Mouse (Mus musculus) limb, embryonic 14.5 days (tissue): ENCODE results near the gene H60b. TPM values are rescaled to one million over a fixed set of nuclear protein-coding genes. Genes with fewer than 3 reads are reported as not detected.
"Not testable (repeated sequence)": the region's sequence is repeated elsewhere in the genome, so short reads cannot be mapped to it uniquely, and the experiment has no call there.

Source experiments
- ATAC-seq: fragments of 200-750 bp; cut with Nextera tagmentation; 2 replicates; pipeline ENCODE4 v1.8.0; 2017; ENCODE audit warnings: low read depth, moderate number of reproducible peaks, moderate TSS enrichment; ENCODE audit not compliant: low FRiP score
- DNase-seq: peaks from one replicate; pipeline ENCODE4 v3.0.0-alpha.2; 2015; ENCODE audit warnings: low spot score
- H3K27ac ChIP-seq: fragments of 300-500 bp; sonication (generic); replicated peaks from 2 replicates; pipeline ENCODE4 v1.5.1; 2014; ENCODE audit warnings: low read depth, mild to moderate bottlenecking, low read length, moderate library complexity, mixed read lengths
- H3K27me3 ChIP-seq: fragments of 300-500 bp; sonication (generic); 2 replicates; pipeline ENCODE4 v1.6.1; 2014; ENCODE audit warnings: low read length, mixed read lengths; ENCODE audit not compliant: control insufficient read depth, insufficient read depth
- H3K36me3 ChIP-seq: fragments of 300-500 bp; sonication (generic); 2 replicates; pipeline ENCODE4 v1.6.1; 2014; ENCODE audit warnings: mild to moderate bottlenecking, low read length, moderate library complexity, mixed read lengths; ENCODE audit not compliant: control insufficient read depth, insufficient read depth
- H3K4me1 ChIP-seq: fragments of 300-500 bp; sonication (generic); 2 replicates; pipeline ENCODE4 v1.6.1; 2014; ENCODE audit warnings: antibody characterized with exemption, low read length, mixed read lengths; ENCODE audit not compliant: control insufficient read depth, insufficient read depth
- H3K4me2 ChIP-seq: fragments of 300-500 bp; sonication (generic); replicated peaks from 2 replicates; pipeline ENCODE4 v1.6.1; 2014; ENCODE audit warnings: low read depth, mild to moderate bottlenecking, low read length, moderate library complexity; ENCODE audit not compliant: severe bottlenecking
- H3K4me3 ChIP-seq: fragments of 300-500 bp; sonication (generic); replicated peaks from 2 replicates; pipeline ENCODE4 v1.5.1; 2014; ENCODE audit warnings: low read length
- H3K9ac ChIP-seq: fragments of 300-500 bp; sonication (generic); 2 replicates; pipeline ENCODE4 v1.6.1; 2014; ENCODE audit warnings: mild to moderate bottlenecking, low read depth, low read length, moderate library complexity; ENCODE audit not compliant: severe bottlenecking
- H3K9me3 ChIP-seq: fragments of 300-500 bp; sonication (generic); 2 replicates; pipeline ENCODE4 v1.6.1; 2016; ENCODE audit warnings: low read length; ENCODE audit not compliant: control insufficient read depth
- POLR2A ChIP-seq: fragments of 200-500 bp; IDR thresholded peaks from 2 replicates; pipeline ENCODE4 v1.8.0; 2012; ENCODE audit warnings: inconsistent platforms, mild to moderate bottlenecking, moderate library complexity, borderline replicate concordance; ENCODE audit not compliant: insufficient read depth, insufficient read length; ENCODE audit errors: extremely low read depth
- WGBS: fragments of 180-500 bp; shearing (Covaris S2); extraction: QIAGEN DNeasy Blood & Tissue Kit; methylation state at CpG from one replicate; pipeline ENCODE4 v1.1.7; 2014; 5-methylcytosine and 5-hydroxymethylcytosine counted together
- polyA plus RNA-seq, 2 experiments: library from polyadenylated mRNA; depleted of rRNA in 1 of 2; stranded (reverse) in 1 of 2; unstranded in 1 of 2; fragments of >200 nt; fragmentation: Nextera tagmentation in 1 of 2; extraction: Ambion mirVana in 1 of 2; gene quantifications; 2 replicates each; pipeline versions ENCODE4 v1.2.1 to v1.2.3; 2012 to 2014

Gene H60b
- polyA plus RNA-seq, 2 experiments: 1.2 to 1.3 TPM

- H3K27ac ChIP-seq, H3K36me3 ChIP-seq, H3K4me1 ChIP-seq, H3K4me3 ChIP-seq, H3K4me2 ChIP-seq, H3K9me3 ChIP-seq, H3K27me3 ChIP-seq, DNase-seq, H3K9ac ChIP-seq: not testable (repeated sequence)
- peak; percentile 44; the same call in 1 of the 2 replicates for ATAC-seq
- no CpG with 5 or more reads among the region's 2 CpGs for WGBS
These were observed 44.6 kb downstream of the H60b start for GRCm38 (mm10) chr10:22202784-22203583.

- not testable (repeated sequence) for ATAC-seq, H3K4me2 ChIP-seq, H3K27ac ChIP-seq, H3K4me3 ChIP-seq, H3K9me3 ChIP-seq, DNase-seq, H3K9ac ChIP-seq, H3K4me1 ChIP-seq, H3K27me3 ChIP-seq, H3K36me3 ChIP-seq
- 56% methylated on average over 1 of the region's 1 CpGs for WGBS
These were observed 48.1 kb downstream of the H60b start for GRCm38 (mm10) chr10:22206443-22206842.

GRCm38 (mm10) chr10:22212012-22212696, 53.8 kb downstream of the H60b start:
- not testable (repeated sequence) for H3K9ac ChIP-seq, H3K27me3 ChIP-seq, H3K4me3 ChIP-seq, H3K27ac ChIP-seq, H3K9me3 ChIP-seq, H3K4me2 ChIP-seq, H3K36me3 ChIP-seq, H3K4me1 ChIP-seq
- ATAC-seq (peak; percentile 47; the same call in 1 of the 2 replicates), DNase-seq (peak; percentile 6)
- WGBS: 1% methylated on average over 7 of the region's 11 CpGs

GRCm38 (mm10) chr10:22223474-22224349, 65.3 kb downstream of the H60b start:
- not testable (repeated sequence) for H3K4me1 ChIP-seq, H3K9ac ChIP-seq, H3K27me3 ChIP-seq, H3K4me2 ChIP-seq, H3K9me3 ChIP-seq, H3K36me3 ChIP-seq, H3K27ac ChIP-seq, ATAC-seq, H3K4me3 ChIP-seq, DNase-seq
- no CpG with 5 or more reads among the region's 7 CpGs for WGBS

- DNase-seq (no peak), ATAC-seq (no peak)
- Histone ChIP-seq H3K36me3 (no peaks in the 10 kb centered on the region), H3K27ac (no peak overlapping the region), H3K9ac (no peak overlapping the region), H3K4me2 (no peak overlapping the region), H3K4me1 (no peaks in the 10 kb centered on the region), H3K4me3 (no peak overlapping the region), H3K9me3 (0 out of 2 replicates have a peak, but pooled peaks cover 5% of the 10 kb centered on the region), H3K27me3 (no peaks in the 10 kb centered on the region)
- WGBS: 89% methylated on average over 8 of the region's 8 CpGs
- TF ChIP-seq POLR2A: no peak
These were observed 106.7 kb downstream of the H60b start for GRCm38 (mm10) chr10:22265060-22265459.

- not testable (repeated sequence) for H3K9me3 ChIP-seq, DNase-seq, H3K4me1 ChIP-seq, H3K9ac ChIP-seq, ATAC-seq, H3K36me3 ChIP-seq, H3K4me2 ChIP-seq, H3K4me3 ChIP-seq, H3K27ac ChIP-seq
- peaks cover 14% of the 10 kb centered on the region; the same call in 1 of the 2 replicates for H3K27me3 ChIP-seq
- 48% methylated on average over 6 of the region's 8 CpGs for WGBS
These were observed 112.7 kb downstream of the H60b start for GRCm38 (mm10) chr10:22270879-22271786.
